Mouse (Mus musculus) kidney, postnatal 36 days (tissue): ENCODE measurements around the gene Nudt22.
"Not testable (repeated sequence)": the region's sequence is repeated elsewhere in the genome, so short reads cannot be mapped to it uniquely, and the experiment has no call there.

ENCODE experiments used
- DNase-seq, 2 experiments: peaks; one replicate each; pipeline ENCODE4 v3.0.0; 2021 to 2022; ENCODE audit warnings: mixed read lengths in 2 of 2

Gene Nudt22

DNA sequence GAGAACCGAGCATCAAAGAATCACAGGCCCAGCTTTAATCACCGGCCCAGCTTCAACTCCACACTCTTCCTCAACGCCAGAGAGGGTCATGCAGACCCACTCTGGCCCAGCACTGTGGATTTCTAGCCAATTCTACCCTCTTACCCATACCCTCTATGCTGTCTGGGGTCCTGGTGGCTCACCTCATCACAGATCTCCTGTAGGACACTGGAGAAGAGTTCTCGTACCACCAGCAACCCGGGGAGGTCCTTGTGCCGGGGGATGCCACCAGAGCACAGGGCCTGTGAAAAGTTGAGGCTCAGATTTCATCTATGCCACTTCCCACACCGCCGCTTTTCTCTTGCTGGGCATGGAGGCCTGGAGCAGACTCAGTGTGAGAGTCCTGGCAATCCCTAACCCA is 1.4 kb downstream of the Nudt22 start:
- no peak for DNase-seq

DNA sequence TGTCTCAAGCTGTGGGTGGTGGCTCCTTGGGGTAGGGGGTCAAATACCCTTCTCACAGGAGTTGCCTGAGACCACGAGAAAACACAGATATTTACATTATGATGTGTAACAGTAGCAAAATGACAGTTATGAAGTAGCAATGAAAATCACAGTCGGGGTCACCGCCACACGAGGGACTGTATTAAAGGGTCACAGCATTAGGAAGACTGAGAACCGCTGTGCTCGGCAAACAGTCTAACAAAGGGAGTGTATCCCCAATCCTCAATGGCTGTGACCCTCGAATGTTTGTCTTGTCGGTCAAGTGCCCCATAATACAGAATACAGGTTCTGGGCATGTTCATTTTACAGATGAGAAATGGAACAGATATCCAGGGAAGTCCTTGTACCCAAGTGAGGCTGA is 1.9 kb downstream of the Nudt22 start:
- no peak for DNase-seq

GRCm38 (mm10) chr19:6993011-6993770 is 2.7 kb downstream of the Nudt22 start:
- DNase-seq: no peak

DNA sequence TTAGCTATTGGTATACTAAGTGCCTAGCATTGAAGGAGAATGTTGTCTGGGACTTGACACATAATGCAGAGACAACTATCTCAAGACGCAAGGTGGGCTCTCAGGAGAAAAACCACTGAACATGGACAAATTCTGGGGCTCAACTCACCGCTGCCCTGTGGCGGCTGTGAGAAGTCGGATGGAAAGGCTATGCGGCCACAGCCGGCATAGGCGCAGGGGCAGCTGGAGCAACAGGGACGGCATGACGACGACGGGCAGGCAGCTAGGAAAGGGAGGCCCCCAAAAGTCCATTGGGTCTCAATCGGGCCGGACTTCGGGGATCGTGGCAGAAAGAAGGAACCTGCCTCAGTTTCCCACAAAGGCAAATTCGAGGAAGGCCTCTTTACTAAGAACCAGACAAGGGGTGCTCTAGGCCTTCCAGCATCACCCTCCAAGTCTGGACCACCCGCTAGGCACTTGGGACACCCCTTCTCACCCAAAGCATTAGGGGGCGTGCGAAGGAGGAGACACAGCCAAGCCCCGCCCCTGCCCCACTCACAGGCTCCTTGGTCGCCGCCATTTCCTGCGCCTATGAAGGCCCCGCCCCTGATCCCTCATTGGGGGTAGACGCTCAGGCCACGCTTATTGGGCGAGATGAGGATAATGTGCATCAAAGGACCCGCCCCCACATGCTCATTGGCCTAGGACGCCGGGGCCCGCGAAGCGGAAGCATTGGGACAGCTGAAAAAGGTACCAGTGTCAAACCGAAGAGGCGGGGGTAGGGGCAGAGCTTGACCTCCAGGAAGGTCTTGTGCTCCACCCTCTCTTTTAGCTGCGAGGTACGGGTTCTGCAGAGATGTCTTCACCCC is 3.7 kb downstream of the Nudt22 start, which contains the start of gene Dnajc4:
Gene Dnajc4 (minus strand): TSS at position 562 of the 848 bp plus-strand sequence.
- peak; percentile 98 to 99 for DNase-seq

DNA sequence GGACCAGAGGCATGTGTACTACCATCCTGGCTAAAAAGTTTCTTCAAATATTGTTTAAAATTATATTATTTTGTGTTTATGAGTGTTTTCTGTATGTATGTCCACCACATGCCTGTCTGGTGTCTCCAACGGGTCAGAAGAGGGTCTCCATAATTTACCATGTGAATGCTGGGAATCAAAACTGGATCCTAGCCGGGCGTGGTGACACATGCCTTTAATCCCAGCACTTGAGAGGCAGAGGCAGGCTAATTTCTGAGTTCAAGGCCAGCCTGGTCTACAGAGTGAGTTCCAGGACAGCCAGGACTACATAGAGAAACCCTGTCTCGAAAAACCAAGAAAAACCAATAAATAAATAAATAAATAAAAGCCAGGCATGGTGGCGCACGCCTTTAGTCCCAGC is 4.8 kb downstream of the Nudt22 start:
- not testable (repeated sequence) for DNase-seq

DNA sequence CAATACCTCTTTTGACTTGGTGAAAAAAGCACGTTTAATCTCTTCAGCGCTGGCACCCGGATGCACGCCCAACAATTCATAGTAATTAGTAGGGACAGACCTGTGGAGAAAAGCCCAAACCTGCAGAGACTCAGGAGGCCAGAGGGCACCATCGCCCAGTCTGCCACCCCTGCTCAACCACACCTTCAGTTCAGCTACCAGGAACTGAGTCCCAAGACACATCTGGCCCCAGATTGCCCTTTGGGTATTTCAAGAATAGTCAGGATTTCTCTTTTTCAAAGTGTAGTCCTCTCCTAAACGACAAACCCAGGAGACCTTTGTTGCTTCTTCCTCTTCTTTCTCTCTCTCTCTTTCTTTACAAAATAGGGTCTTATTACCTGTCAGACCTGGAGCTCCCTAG is 5.2 kb downstream of the Nudt22 start:
- no peak for DNase-seq

GRCm38 (mm10) chr19:6989251-6989650 is 6.7 kb downstream of the Nudt22 start:
- DNase-seq: no peak

- no peak for DNase-seq
Observed at GRCm38 (mm10) chr19:6987904-6988285, 8.0 kb downstream of the Nudt22 start.

GRCm38 (mm10) chr19:6987061-6987903 is 8.6 kb downstream of the Nudt22 start, which contains the start of gene Vegfb:
TSS of gene Vegfb (minus strand) at chr19:6987651.
- DNase-seq: peak; percentile 69 to 87

DNA sequence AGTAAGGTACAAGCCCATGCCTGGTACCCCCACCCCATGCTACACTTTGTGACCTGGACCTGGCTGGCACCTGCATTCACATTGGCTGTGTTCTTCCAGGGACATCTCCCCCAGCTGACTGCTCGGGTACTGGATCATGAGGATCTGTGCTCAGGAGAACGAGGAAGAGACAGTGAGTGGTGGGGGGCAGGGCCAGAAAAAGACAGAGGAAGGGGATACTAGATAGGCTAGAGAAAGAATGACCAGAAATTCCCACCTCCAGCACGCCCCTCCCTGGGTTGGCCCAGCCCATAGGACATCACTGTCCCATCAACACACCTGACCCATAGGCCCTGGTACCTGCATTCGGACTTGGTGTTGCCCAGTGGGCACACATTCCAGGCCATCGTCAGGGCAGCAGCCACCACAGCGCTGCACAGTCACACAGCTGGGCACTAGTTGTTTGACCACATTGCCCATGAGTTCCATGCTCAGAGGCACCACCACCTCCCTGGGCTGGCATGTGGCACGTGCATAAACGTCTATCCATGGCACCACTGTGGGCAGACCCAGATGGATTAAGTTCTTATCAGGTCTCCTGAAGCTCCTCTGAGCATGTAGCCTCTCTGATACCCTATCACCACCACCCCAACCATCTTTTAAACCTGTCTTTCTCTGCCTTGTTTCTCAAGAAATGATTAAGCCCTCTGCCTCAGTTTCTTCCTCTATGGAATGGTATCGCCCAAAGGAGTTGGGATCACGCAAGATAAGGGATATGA is 9.8 kb downstream of the Nudt22 start:
- DNase-seq: no peak

GRCm38 (mm10) chr19:6985300-6985699 is 10.6 kb downstream of the Nudt22 start:
- no peak for DNase-seq

DNA sequence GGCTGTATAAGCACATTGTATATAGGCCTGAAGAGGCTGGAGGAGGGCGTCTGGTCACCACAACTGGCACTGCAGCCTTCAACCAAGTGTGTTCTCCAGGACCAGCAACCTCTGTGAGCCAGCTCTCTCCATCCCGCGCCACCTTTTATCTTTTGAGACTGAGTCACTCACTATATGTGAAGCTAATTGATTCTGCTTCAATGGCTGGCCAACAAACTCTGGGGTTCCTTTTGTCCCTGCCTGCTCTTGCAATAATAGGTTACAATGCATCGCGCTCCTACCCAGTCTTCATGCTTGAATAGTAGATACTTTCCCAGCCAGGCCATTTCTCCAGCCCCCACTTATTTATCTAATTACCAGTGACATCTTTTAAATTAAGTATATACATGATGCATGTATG is 12.3 kb downstream of the Nudt22 start:
- no peak for DNase-seq

DNA sequence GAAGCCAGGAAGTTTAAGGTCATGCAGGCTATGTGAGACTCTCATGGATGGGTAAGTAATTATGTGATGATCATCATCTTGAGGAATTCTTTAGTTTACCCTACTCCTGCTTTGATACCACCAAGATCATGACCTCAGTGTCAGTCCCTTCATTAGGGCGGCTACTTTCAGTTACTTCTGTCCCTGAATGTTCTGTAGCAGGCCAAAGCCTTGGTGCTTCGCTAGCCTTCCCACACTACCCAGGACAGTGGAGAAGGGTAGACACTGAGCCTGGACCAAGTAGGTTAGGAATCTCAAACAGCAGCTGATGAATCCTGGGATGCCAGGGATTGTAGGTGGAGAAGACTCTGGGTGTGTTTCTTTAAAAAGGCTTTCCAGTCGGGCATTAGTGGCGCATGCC is 14.5 kb downstream of the Nudt22 start:
- no peak for DNase-seq

DNA sequence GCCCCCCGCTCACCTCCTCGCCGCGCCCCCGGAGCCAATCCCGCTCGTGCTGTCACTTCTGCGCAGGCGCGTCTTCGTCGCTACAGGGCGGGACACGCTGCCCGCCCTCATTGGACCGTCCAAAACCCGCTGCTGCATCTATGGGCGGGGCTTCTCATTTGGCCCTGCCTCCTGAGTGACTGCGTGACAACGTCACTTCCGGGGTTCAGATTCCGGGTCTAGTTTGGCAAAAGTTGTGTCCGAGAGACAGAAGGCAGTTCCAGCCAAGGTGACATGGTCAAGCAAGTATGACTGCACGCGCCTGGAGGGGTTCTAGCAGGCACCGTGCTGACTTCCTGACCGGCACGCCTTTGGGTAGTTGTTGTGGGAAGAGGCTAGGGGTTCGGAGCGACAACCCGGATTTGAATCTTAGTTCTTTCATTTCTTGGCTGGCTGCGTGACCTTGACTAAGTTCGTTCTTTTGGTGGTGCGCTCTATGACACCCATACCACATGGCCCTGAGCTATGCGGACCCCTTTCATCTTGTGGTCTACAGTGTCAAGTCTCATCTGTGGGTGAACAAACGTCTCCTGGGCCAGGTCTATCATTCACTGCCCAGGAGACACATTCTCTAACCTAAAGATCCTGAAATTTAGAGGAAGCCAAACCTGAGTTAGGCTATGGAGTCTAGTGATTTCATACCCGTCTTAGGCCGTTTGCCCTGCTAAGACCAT is 15.4 kb downstream of the Nudt22 start, which contains the start of gene Fkbp2:
Gene Fkbp2 (minus strand): TSS at position 121 of the 713 bp plus-strand sequence.
- DNase-seq: peak; percentile 99

DNA sequence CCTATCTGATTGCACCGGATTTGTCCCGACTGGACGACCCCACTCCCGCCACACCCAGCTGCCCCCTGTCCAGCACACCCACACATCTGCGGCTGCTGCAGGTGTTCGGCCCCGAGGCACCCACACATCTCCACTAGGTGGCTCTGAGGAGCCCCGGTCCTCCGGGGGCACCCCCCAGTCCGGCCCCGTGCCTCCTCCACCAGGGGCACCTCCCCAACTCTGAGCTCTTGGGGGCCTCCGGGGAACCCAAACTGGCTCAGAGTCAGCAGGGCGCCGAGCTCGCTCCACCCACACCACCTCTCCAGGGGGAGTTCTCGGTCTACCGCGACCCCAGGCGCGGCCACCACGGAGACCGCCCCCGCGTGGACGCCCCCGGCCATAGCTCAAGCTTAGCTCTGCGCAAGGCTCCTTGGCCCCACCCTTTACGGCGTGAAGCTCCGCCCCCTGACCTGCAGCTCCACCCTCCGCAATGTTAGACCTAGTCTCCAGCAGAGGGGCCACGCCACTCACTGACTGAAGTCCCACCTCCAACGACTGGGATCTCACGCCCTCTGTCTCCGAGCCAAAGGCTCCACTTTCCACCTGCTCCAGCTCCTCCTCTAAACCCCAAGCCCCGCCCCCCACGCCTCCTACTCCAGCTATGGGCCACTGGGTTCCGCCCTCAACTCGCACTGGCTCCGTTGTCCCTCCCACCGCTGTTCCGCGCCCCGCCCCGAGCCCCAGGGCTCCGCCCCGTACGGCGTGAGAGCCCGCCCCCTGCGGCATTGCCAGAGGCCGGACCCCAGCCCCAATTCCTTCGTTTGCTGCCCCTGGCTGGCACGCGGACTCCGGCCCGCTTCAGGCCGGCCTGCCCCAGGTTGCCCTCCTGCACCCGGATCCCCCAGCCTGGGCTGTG is 16.2 kb downstream of the Nudt22 start:
- DNase-seq: peak; percentile 100

GRCm38 (mm10) chr19:6979001-6979479 is 16.9 kb downstream of the Nudt22 start:
- peak in 1 of 2 experiments; percentile 42 for DNase-seq

- DNase-seq: no peak
Observed at GRCm38 (mm10) chr19:6978639-6978974, 17.3 kb downstream of the Nudt22 start.

DNA sequence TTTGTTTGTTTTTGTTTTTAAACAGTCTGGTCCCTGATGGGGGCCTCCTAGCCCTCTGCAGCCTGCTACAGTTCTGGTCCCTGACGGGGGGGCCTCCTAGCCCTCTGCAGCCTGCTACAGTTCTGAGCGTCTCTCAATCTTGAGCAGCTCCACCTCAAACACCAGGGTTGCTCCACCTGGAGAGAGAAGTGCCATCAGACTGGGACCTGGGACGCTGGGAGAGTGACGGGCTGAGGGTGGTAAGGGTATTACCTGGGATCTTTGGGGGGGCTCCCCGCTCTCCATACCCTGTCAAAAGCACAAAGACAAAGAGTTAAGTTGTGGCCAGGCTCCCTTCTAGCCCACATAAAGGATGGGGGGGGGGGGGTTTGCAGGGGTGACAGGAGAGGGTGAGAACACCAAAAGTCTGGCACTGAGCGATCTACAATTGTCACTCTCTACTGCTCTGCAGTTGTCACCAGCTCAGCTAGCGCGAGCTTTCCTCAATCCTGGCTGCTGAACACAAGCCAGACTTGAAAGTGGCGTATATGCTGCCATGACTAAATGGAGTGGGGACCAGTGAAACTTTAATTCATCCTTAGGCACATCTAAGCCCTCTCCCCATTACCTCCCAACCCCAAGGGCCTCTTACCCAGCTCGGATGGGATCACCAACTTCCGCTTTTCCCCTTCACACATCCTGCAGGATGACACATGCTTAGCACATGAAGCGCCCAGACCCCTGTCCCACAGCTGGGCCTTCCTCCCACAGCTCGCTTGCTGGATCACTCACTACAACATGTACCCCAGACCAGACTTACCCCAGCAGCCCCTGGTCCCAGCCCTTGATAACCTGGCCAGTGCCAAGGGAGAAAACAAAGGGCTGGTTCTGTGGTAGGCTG is 17.9 kb downstream of the Nudt22 start:
- DNase-seq: no peak
